Mouse (Mus musculus): Measurements from ENCODE around the gene Ykt6. TPM values are rescaled to one million over a fixed set of nuclear protein-coding genes. Genes with fewer than 3 reads are reported as not detected.

Ykt6 gene
- 83.8 and 99.8 TPM in 2 replicates for total RNA-seq (2023)

GRCm38 (mm10) chr11:5955546-5956276 is at the start of gene Ykt6:
Gene Ykt6, plus strand, starts transcription at chr11:5955693.

DNA sequence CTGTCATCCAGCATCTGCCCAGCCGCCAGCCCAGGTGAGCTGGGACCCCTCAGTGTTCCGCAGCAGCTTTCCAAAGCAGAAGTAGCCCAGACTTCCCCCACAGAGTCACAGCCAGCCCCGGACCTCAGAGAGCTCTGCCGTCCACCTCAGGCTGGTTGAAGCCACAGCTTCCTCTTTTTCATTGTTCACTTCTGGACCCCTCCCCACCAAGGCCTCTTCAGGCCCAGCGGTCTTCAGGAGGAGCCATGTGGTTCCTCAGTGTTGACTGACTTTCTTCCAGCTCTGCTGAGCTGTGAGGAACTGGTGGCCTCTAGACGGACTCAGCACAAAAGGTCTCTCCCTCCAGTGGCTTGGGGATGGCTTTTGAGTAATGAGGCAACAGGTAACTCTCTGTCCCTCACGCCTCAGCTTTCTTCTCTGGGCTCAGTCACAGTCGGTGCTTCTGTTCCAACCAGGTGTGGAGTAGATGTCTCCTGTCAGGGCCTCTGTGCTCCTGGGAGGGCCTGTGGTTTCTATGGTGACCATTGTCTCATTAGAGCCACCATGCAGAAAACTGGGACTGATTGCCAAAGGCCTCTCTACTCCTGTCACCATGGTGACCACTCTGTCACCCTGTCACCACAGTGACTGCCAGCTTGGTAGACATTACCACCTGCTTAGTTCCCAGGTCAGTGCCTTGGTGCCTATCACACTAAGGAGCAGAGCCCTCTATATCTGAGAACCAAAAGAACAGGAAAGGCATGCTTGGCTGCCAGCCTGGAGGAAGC is 5.7 kb upstream of the Ykt6 start, which contains the start of gene Gck:
TSS of gene Gck (minus strand) at position 496 of the 767 bp plus-strand sequence.

Other genes with a start within 250 kb of the Ykt6 start
- gene Mrps24, start 240.0 kb upstream of the Ykt6 start, total RNA-seq (2023) = 26.0 and 28.4 TPM in 2 replicates
- 11.9 and 16.0 TPM in 2 replicates for gene Urgcp, start 193.3 kb upstream of the Ykt6 start, total RNA-seq (2023)
- 162 TPM in 2 replicates for gene Dbnl, start 167.2 kb upstream of the Ykt6 start, total RNA-seq (2023)
- not detected in 2 replicates for gene Pgam2, start 152.0 kb upstream of the Ykt6 start, total RNA-seq (2023)
- gene Polm, start 117.7 kb upstream of the Ykt6 start, total RNA-seq (2023) = 27.7 and 31.5 TPM in 2 replicates
- gene Aebp1, start 93.7 kb upstream of the Ykt6 start, total RNA-seq (2023) = not detected in 2 replicates
- gene Pold2, start 77.4 kb upstream of the Ykt6 start, total RNA-seq (2023) = 17.2 and 22.8 TPM in 2 replicates
- gene Myl7, start 56.9 kb upstream of the Ykt6 start, total RNA-seq (2023) = not detected in 2 replicates
- not detected in 2 replicates for gene Gck, start 5.6 kb upstream of the Ykt6 start, total RNA-seq (2023)
- 1.5 TPM in 2 replicates for gene Camk2b, start 110.7 kb downstream of the Ykt6 start, total RNA-seq (2023)
- 0.25 and 0.28 TPM in 2 replicates for gene A730071L15Rik, start 244.3 kb downstream of the Ykt6 start, total RNA-seq (2023)
- gene Nudcd3, start 244.7 kb downstream of the Ykt6 start, total RNA-seq (2023) = 26.1 and 32.5 TPM in 2 replicates

Data from neutrophil, adult 65 days (primary cell).